Mouse (Mus musculus): ENCODE data around the gene Nmu.

GRCm38 (mm10) chr5:76365406-76365805, 1.8 kb upstream of the Nmu start:
- TF ChIP-seq CTCF (IDR thresholded peaks at IDR 0.05; ENCODE audit: extremely low read depth, insufficient read depth, insufficient read length, insufficient replicate concordance) (no peak), POLR2A (IDR thresholded peaks at IDR 0.05; ENCODE audit: low read depth, low read length) (no peak)

Data from spleen, adult 2 months (tissue).